Comparison of ENCODE assay signal across 29 mouse cellular contexts in the genomic region with DNA sequence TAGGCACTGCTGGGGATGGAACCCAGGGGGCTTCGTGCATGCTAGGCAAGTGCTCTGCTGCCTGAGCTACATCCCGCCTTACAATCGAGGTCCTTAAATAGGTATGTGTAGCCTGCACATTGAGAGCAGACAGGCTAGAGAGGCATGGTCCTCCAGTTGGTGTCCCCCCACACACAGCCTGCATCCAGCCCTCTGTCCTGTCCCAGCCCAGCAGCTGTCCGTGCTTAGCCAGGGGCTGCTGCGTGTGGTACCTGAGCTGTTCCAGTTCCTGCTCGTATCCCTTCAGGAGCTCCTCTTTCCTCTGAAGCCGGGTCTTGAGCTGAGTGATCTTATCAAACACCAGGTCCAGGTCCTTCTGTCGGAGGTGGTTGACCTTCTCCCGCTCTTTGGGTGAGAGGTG. TPM values are rescaled to one million over a fixed set of nuclear protein-coding genes. Genes with fewer than 3 reads are reported as not detected.
DNase-seq lines count a peak whose midpoint lies in the region; ATAC-seq lines count a peak whose summit lies in the region.
"Had no signal": no experiment of that assay in that cellular context is flagged by ENCODE, and none has a peak within 500 bp of the region (broad histone marks: within the 10 kb centered on the region; RNA-seq: fewer than 3 reads in every experiment).

No protein-coding gene starts in this region.

- ATAC-seq in heart, embryonic 12.5 days (ENCODE audit: insufficient number of reproducible peaks, low FRiP score), result no peak
- no peak for ATAC-seq in megakaryocyte, adult 5-6 weeks (ENCODE audit: poor library complexity, severe bottlenecking)
- ATAC-seq: activated CD4-positive, CD25-positive, alpha-beta regulatory T cell, adult 4 months; CD4-positive, CD25-positive, alpha-beta regulatory T cell, adult 4 months; forebrain, embryonic 13.5 days; Patski had no signal

- H3K36me3 ChIP-seq in heart, embryonic 10.5 days, result no peaks in the 10 kb centered on the region
- H3K36me3 ChIP-seq in heart, embryonic 12.5 days, result no peaks in the 10 kb centered on the region
- no peaks in the 10 kb centered on the region for H3K36me3 ChIP-seq in megakaryocyte, embryonic 14.5 days (replicated peaks; ENCODE audit: low read length)
- H3K36me3 ChIP-seq in limb, embryonic 10.5 days, result no peaks in the 10 kb centered on the region
- H3K36me3 ChIP-seq: embryonic facial prominence, embryonic 10.5 days; embryonic facial prominence, embryonic 12.5 days; G1E had no signal

- peaks cover 54% of the 10 kb centered on the region for H3K4me1 ChIP-seq in heart, embryonic 10.5 days
- H3K4me1 ChIP-seq in heart, embryonic 12.5 days (replicated peaks), result peaks cover 38% of the 10 kb centered on the region
- H3K4me1 ChIP-seq in megakaryocyte, embryonic 14.5 days, result no peaks in the 10 kb centered on the region
- peaks cover 18% of the 10 kb centered on the region for H3K4me1 ChIP-seq in limb, embryonic 10.5 days

- no peak overlapping the region for H3K9ac ChIP-seq in heart, embryonic 12.5 days
- H3K9ac ChIP-seq: embryonic facial prominence, embryonic 12.5 days; forebrain, embryonic 13.5 days had no signal

- H3K27ac ChIP-seq in heart, embryonic 10.5 days, result peak overlapping the region; percentile 38; the same call in 1 of the 2 replicates
- no peak overlapping the region for H3K27ac ChIP-seq in heart, embryonic 12.5 days (ENCODE audit: poor library complexity, severe bottlenecking)
- 0 out of 2 replicates have a peak overlapping the region, but pooled peaks have one; percentile 19 for H3K27ac ChIP-seq in limb, embryonic 10.5 days
- H3K27ac ChIP-seq: embryonic facial prominence, embryonic 10.5 days; embryonic facial prominence, embryonic 12.5 days; forebrain, embryonic 13.5 days had no signal

- H3K4me3 ChIP-seq in heart, embryonic 10.5 days, result no peak overlapping the region
- no peak overlapping the region for H3K4me3 ChIP-seq in heart, embryonic 12.5 days
- peak overlapping the region; percentile 8 for H3K4me3 ChIP-seq in megakaryocyte, embryonic 14.5 days (replicated peaks)
- H3K4me3 ChIP-seq in limb, embryonic 10.5 days, result no peak overlapping the region
- H3K4me3 ChIP-seq: embryonic facial prominence, embryonic 10.5 days; embryonic facial prominence, embryonic 12.5 days; forebrain, embryonic 13.5 days had no signal

- H3K4me2 ChIP-seq in heart, embryonic 12.5 days, result 0 out of 2 replicates have a peak overlapping the region, but pooled peaks have one; percentile 28
- H3K4me2 ChIP-seq: embryonic facial prominence, embryonic 12.5 days; forebrain, embryonic 13.5 days had no signal

- no peaks in the 10 kb centered on the region for H3K27me3 ChIP-seq in heart, embryonic 10.5 days (ENCODE audit: insufficient read depth, poor library complexity, severe bottlenecking)
- no peaks in the 10 kb centered on the region for H3K27me3 ChIP-seq in heart, embryonic 12.5 days (replicated peaks)
- peaks cover 89% of the 10 kb centered on the region for H3K27me3 ChIP-seq in megakaryocyte, embryonic 14.5 days (replicated peaks)
- H3K27me3 ChIP-seq in limb, embryonic 10.5 days (ENCODE audit: low read depth, poor library complexity, severe bottlenecking), result peaks cover 9% of the 10 kb centered on the region; the same call in 1 of the 2 replicates
- H3K27me3 ChIP-seq: CH12.LX; embryonic facial prominence, embryonic 12.5 days; forebrain, embryonic 13.5 days; Patski had no signal

- no peaks in the 10 kb centered on the region for H3K9me3 ChIP-seq in heart, embryonic 10.5 days
- H3K9me3 ChIP-seq in heart, embryonic 12.5 days (replicated peaks), result no peaks in the 10 kb centered on the region
- H3K9me3 ChIP-seq in megakaryocyte, embryonic 14.5 days, result no peaks in the 10 kb centered on the region
- H3K9me3 ChIP-seq in limb, embryonic 10.5 days (replicated peaks), result no peaks in the 10 kb centered on the region
- H3K9me3 ChIP-seq: embryonic facial prominence, embryonic 10.5 days; embryonic facial prominence, embryonic 12.5 days; forebrain, embryonic 13.5 days; G1E had no signal

- no peak for DNase-seq in heart, embryonic 10.5 days (ENCODE audit: low spot score)
- DNase-seq in heart, postnatal 4 days, result no peak
- DNase-seq in heart, adult 11 months, result no peak
- no peak for DNase-seq in limb, embryonic 10.5 days (ENCODE audit: low spot score)
- no peak for DNase-seq in gastrocnemius, adult 18-20 months (ENCODE audit: low spot score)
- DNase-seq: adrenal gland, adult 8-10 months; adrenal gland, postnatal 14 days; adrenal gland, postnatal 36 days; B cell, adult 2 months; cerebellum, adult 11-12 months; cerebellum, adult 2 months; cerebellum, adult 9-10 months; cerebellum, postnatal 10 days; cerebellum, postnatal 25 days had no signal

- WGBS in heart, embryonic 10.5 days, result 42% methylated on average over 9 of the region's 9 CpGs
- 48% methylated on average over 9 of the region's 9 CpGs for WGBS in heart, embryonic 12.5 days
- 79% methylated on average over 9 of the region's 9 CpGs for WGBS in limb, embryonic 10.5 days

RNA-seq across cellular contexts. Expression of gene Efhd2, which starts 30.0 kb away (rescaled TPM):
- polyA plus RNA-seq in heart, embryonic 10.5 days (2016; fragmentation: Nextera tagmentation; extraction: Ambion mirVana), result 139 and 151 TPM in 2 replicates
- total RNA-seq in heart, postnatal 4 days (2021), result 10 to 100 TPM; 46.5 to 50.5 TPM
- 119 and 121 TPM in 2 replicates for polyA plus RNA-seq in heart, embryonic 12.5 days (2016; fragmentation: Nextera tagmentation; extraction: Ambion mirVana)
- 34.7 and 93.3 TPM in 2 replicates for polyA plus RNA-seq in megakaryocyte, embryonic 14.5 days (2012; ENCODE audit: insufficient read depth, low replicate concordance)
- total RNA-seq in megakaryocyte, adult 5-6 weeks (2015), result 77.1 and 79.0 TPM in 2 replicates
- 79.7 and 97.2 TPM in 2 replicates for total RNA-seq in megakaryocyte, adult 5-6 weeks (2017)
- 33.7 and 35.1 TPM in 2 replicates for polyA plus RNA-seq in limb, embryonic 10.5 days (2016; fragmentation: Nextera tagmentation; extraction: Ambion mirVana)
- 1 to 10 TPM; 2.8 to 4.7 TPM for total RNA-seq in gastrocnemius, adult 18-20 months (2021)

RNA-seq across cellular contexts. Expression of gene Ctrc, which starts 58.6 kb away (rescaled TPM):
- not detected in 2 replicates for polyA plus RNA-seq in heart, embryonic 10.5 days (2016; fragmentation: Nextera tagmentation; extraction: Ambion mirVana)
- not detected for total RNA-seq in heart, postnatal 4 days (2021)
- polyA plus RNA-seq in heart, embryonic 12.5 days (2016; fragmentation: Nextera tagmentation; extraction: Ambion mirVana), result not detected in 2 replicates
- not detected in 2 replicates for polyA plus RNA-seq in megakaryocyte, embryonic 14.5 days (2012; ENCODE audit: insufficient read depth, low replicate concordance)
- total RNA-seq in megakaryocyte, adult 5-6 weeks (2015), result not detected in 2 replicates
- not detected in 2 replicates for total RNA-seq in megakaryocyte, adult 5-6 weeks (2017)
- polyA plus RNA-seq in limb, embryonic 10.5 days (2016; fragmentation: Nextera tagmentation; extraction: Ambion mirVana), result not detected in 2 replicates
- total RNA-seq in gastrocnemius, adult 18-20 months (2021), result not detected
- total RNA-seq: adrenal gland, adult 18-20 months; adrenal gland, adult 8-10 months; adrenal gland, postnatal 14 days; adrenal gland, postnatal 36 days; CH12.LX; G1E had no signal
- polyA plus RNA-seq: activated CD4-positive, CD25-positive, alpha-beta regulatory T cell, adult 4 months; CD4-positive, CD25-positive, alpha-beta regulatory T cell, adult 4 months; cerebellum, adult 2 months; cortical plate, adult 2 months; embryonic facial prominence, embryonic 10.5 days; embryonic facial prominence, embryonic 12.5 days; embryonic facial prominence, embryonic 14.5 days; forebrain, embryonic 11.5 days; forebrain, embryonic 13.5 days; G1E; Patski had no signal
